Mouse (Mus musculus): Measurements from ENCODE around the gene Btf3.

GRCm38 (mm10) chr13:98306393-98306792, 10.4 kb downstream of the Btf3 start:
- TF ChIP-seq POLR2A (IDR thresholded peaks at IDR 0.05; ENCODE audit: control insufficient read depth in 1 of 2, insufficient read depth in 1 of 2, low read depth in 1 of 2, low read length in 2 of 2, poor library complexity in 1 of 2) (no peak), TAL1 (IDR thresholded peaks at IDR 0.05; ENCODE audit: low read length) (no peak), CTCF (IDR thresholded peaks at IDR 0.05 in 2 of 3, conservative IDR thresholded peaks at IDR 0.05 in 1 of 3; ENCODE audit: control insufficient read depth in 1 of 3, insufficient read depth in 1 of 3, low read depth in 2 of 3, low read length in 3 of 3, poor library complexity in 1 of 3, severe bottlenecking in 1 of 3) (no peak), POLR2AphosphoS2 (IDR thresholded peaks at IDR 0.05; ENCODE audit: low read length) (no peak), USF1 (IDR thresholded peaks at IDR 0.05; ENCODE audit: low read depth, low read length) (no peak), JUND (IDR thresholded peaks at IDR 0.05; ENCODE audit: low read depth, low read length) (no peak), CHD2 (IDR thresholded peaks at IDR 0.05; ENCODE audit: low read length) (no peak), ZC3H11A (IDR thresholded peaks at IDR 0.05; ENCODE audit: low read depth, low read length) (no peak), SMC3 (IDR thresholded peaks at IDR 0.05; ENCODE audit: low read depth, low read length) (no peak), MAX (IDR thresholded peaks at IDR 0.05; ENCODE audit: low read length) (no peak), EP300 (IDR thresholded peaks at IDR 0.05; ENCODE audit: low read depth in 1 of 2, low read length in 2 of 2) (no peak)

Measured in MEL (cell line).